Mouse (Mus musculus): ENCODE measurements at regions not wholly inside any gene's neighbourhood (a gene's known extent, or its start where the extent isn't known, plus 50 kb on each side); places are given as distances from the start of the nearest gene placed in this dataset.

GRCm38 (mm10) chr2:82360224-82360623, 307.2 kb downstream of the Zfp804a start:
- TF ChIP-seq CTCF (IDR thresholded peaks at IDR 0.05; ENCODE audit: borderline replicate concordance, extremely low read depth, insufficient read depth, insufficient read length), result no peak
- no peak for TF ChIP-seq POLR2A (IDR thresholded peaks at IDR 0.05; ENCODE audit: borderline replicate concordance, extremely low read depth, insufficient read depth, insufficient read length, poor library complexity, severe bottlenecking)
- no peak for DNase-seq (ENCODE audit: low read depth)

- DNase-seq (ENCODE audit: low read depth), result peak; percentile 59
These were observed 320.1 kb downstream of the Zfp804a start for GRCm38 (mm10) chr2:82373152-82373551.

DNA sequence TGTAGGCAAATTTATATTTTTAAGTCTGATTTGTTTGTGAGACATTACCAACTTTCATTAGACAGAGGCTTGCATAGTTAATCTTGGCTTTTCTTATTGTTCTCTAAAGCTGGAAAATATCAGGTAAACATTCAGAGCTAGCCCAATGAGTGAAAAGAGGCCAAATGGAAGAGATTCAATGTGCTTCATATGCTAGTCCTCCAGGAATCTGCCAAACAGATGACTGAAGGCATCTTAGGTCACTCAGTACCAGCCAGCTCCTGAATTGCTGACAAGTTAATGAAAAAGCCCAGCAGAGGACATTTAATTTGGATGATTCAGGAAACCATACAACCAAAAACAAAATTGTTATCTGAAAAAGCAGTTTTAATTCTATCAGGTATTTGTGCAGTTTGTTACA, 325.5 kb downstream of the Zfp804a start:
- no peak for DNase-seq (ENCODE audit: low read depth)
- TF ChIP-seq POLR2A (IDR thresholded peaks at IDR 0.05; ENCODE audit: borderline replicate concordance, extremely low read depth, insufficient read depth, insufficient read length, poor library complexity, severe bottlenecking) (no peak), CTCF (IDR thresholded peaks at IDR 0.05; ENCODE audit: borderline replicate concordance, extremely low read depth, insufficient read depth, insufficient read length) (no peak)

More at GRCm38 (mm10) chr2:82373152-82373551, 320.1 kb downstream of the Zfp804a start:
- TF ChIP-seq CTCF (IDR thresholded peaks at IDR 0.05; ENCODE audit: borderline replicate concordance, extremely low read depth, insufficient read depth, insufficient read length) (no peak), POLR2A (IDR thresholded peaks at IDR 0.05; ENCODE audit: borderline replicate concordance, extremely low read depth, insufficient read depth, insufficient read length, poor library complexity, severe bottlenecking) (no peak)

- TF ChIP-seq CTCF (IDR thresholded peaks at IDR 0.05; ENCODE audit: borderline replicate concordance, extremely low read depth, insufficient read depth, insufficient read length), result no peak
- no peak for TF ChIP-seq POLR2A (IDR thresholded peaks at IDR 0.05; ENCODE audit: borderline replicate concordance, extremely low read depth, insufficient read depth, insufficient read length, poor library complexity, severe bottlenecking)
- DNase-seq (ENCODE audit: low read depth), result no peak
These were observed 332.1 kb downstream of the Zfp804a start for GRCm38 (mm10) chr2:82385123-82385522.

DNA sequence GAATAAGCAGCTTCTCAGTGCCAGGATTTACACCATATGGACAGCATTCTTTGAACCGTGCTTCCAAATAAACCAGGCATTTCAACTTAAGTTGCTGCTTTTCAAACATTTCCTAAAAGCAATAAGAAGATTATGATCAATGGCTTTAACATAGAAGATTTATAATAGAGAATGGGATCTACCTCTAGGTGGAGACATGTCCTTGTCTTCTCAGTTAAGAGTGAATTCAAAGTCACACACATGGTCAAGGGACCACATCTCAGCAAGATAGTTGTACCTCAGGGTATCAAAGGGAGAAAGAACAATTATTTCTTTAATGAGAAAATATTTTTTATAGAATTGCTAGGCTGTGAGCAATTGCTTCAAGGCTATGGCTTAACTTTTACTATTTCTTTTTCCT, 334.7 kb downstream of the Zfp804a start:
- TF ChIP-seq POLR2A (IDR thresholded peaks at IDR 0.05; ENCODE audit: borderline replicate concordance, extremely low read depth, insufficient read depth, insufficient read length, poor library complexity, severe bottlenecking) (no peak), CTCF (IDR thresholded peaks at IDR 0.05; ENCODE audit: borderline replicate concordance, extremely low read depth, insufficient read depth, insufficient read length) (no peak)
- DNase-seq (ENCODE audit: low read depth), result peak; percentile 14

DNA sequence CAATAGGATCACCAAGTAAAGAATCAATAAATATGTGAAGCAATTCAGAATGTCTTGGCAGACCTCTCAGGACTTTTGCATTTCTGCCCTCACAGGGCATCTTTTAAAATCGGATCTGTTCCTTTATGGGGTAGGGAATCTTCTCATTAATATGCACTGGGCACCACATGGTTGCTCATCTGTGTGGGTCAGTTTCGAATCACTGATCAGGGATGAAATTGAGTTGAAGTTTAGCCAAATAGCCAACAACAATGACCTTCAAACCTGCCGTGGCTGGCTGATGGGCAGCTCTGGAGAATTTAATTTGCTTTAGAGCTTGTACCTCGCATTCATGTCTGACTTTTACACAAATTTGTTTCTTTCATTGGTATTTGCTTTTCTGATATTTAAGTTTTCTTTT, 342.4 kb downstream of the Zfp804a start:
- DNase-seq (ENCODE audit: low read depth), result peak; percentile 16
- TF ChIP-seq POLR2A (IDR thresholded peaks at IDR 0.05; ENCODE audit: borderline replicate concordance, extremely low read depth, insufficient read depth, insufficient read length, poor library complexity, severe bottlenecking) (no peak), CTCF (IDR thresholded peaks at IDR 0.05; ENCODE audit: borderline replicate concordance, extremely low read depth, insufficient read depth, insufficient read length) (no peak)

DNA sequence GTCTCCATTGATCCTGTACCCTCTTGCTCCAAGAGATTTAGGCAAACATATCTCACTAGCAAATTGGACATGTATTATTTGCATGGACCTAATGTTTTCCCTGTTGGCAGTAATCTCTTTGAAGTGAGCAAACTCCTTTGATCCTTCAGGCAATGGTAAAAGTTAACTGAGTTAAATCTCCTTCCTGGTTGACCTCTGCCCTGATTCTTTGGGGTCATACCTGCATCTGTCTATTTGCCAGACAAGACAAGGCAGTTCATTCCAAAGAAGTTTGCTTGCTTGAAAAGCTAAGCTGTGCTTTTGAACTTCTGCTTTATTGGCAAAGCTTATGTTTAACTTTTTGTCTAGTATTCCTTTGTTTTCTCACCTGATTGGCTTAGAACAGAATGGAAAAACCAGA, 392.7 kb downstream of the Zfp804a start:
- TF ChIP-seq POLR2A (IDR thresholded peaks at IDR 0.05; ENCODE audit: borderline replicate concordance, extremely low read depth, insufficient read depth, insufficient read length, poor library complexity, severe bottlenecking), result no peak
- TF ChIP-seq CTCF (IDR thresholded peaks at IDR 0.05; ENCODE audit: borderline replicate concordance, extremely low read depth, insufficient read depth, insufficient read length), result no peak
- no peak for DNase-seq (ENCODE audit: low read depth)

DNA sequence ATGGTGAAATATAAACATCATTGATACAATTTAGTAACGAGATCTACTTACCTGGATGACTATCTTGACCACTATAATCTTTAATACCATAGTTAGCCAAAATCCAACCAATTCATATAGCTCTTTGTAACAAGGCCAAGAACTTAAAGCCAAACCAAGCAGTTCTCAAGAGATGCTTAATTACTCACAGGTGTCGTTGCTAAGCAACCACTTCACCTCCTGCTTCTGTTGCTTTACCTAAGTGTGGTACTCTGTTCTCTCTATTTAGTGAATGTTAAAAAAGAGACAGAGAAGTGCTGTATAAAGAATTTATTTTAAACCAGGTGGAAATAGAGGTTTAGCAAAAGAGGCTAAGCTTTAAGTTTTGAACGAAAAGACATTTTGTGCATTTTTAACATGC, 402.7 kb downstream of the Zfp804a start:
- TF ChIP-seq CTCF (IDR thresholded peaks at IDR 0.05; ENCODE audit: borderline replicate concordance, extremely low read depth, insufficient read depth, insufficient read length) (no peak), POLR2A (IDR thresholded peaks at IDR 0.05; ENCODE audit: borderline replicate concordance, extremely low read depth, insufficient read depth, insufficient read length, poor library complexity, severe bottlenecking) (no peak)
- DNase-seq (ENCODE audit: low read depth), result peak; percentile 56

Data from brain, embryonic 14.5 days (tissue).